Mouse (Mus musculus): ENCODE data around the gene Zfp747. TPM values are rescaled to one million over a fixed set of nuclear protein-coding genes. Genes with fewer than 3 reads are reported as not detected.
"Not testable (repeated sequence)": the region's sequence is repeated elsewhere in the genome, so short reads cannot be mapped to it uniquely, and the experiment has no call there.

Gene Zfp747
- polyA plus RNA-seq, 1 experiment from 2014 or later: 9.6 TPM

GRCm38 (mm10) chr7:127378310-127378921 lies 2.6 kb upstream of the Zfp747 start:
- no peaks in the 10 kb centered on the region for H3K27me3 ChIP-seq (replicated peaks; ENCODE audit: control insufficient read depth, insufficient read depth, low read length)
- no peaks in the 10 kb centered on the region for H3K36me3 ChIP-seq (ENCODE audit: control insufficient read depth, insufficient read depth)
- peaks cover 3% of the 10 kb centered on the region for H3K4me1 ChIP-seq (replicated peaks; ENCODE audit: control insufficient read depth, insufficient read depth, low read length)
- no peak overlapping the region for H3K9ac ChIP-seq (replicated peaks; ENCODE audit: low read depth, low read length)
- no peak overlapping the region for H3K4me3 ChIP-seq (replicated peaks; ENCODE audit: low read length)
- H3K27ac ChIP-seq (ENCODE audit: low read length): no peak overlapping the region
- 82% methylated on average over 6 of the region's 6 CpGs for WGBS
- no peak for ATAC-seq
- no peak overlapping the region for H3K4me2 ChIP-seq (ENCODE audit: low read length)
- H3K9me3 ChIP-seq (ENCODE audit: control insufficient read depth, low read length): 0 out of 2 replicates have a peak, but pooled peaks cover 2% of the 10 kb centered on the region

- ATAC-seq; H3K27ac ChIP-seq (ENCODE audit: low read length); H3K36me3 ChIP-seq (ENCODE audit: control insufficient read depth, insufficient read depth); H3K4me2 ChIP-seq (ENCODE audit: low read length); H3K9me3 ChIP-seq (ENCODE audit: control insufficient read depth, low read length); H3K27me3 ChIP-seq (replicated peaks; ENCODE audit: control insufficient read depth, insufficient read depth, low read length); H3K9ac ChIP-seq (replicated peaks; ENCODE audit: low read depth, low read length); H3K4me1 ChIP-seq (replicated peaks; ENCODE audit: control insufficient read depth, insufficient read depth, low read length); H3K4me3 ChIP-seq (replicated peaks; ENCODE audit: low read length): not testable (repeated sequence)
- WGBS: 78% methylated on average over 3 of the region's 3 CpGs
Observed at GRCm38 (mm10) chr7:127371870-127372269, 4.0 kb downstream of the Zfp747 start.

GRCm38 (mm10) chr7:127371213-127371612 lies 4.6 kb downstream of the Zfp747 start:
- H3K4me1 ChIP-seq (replicated peaks; ENCODE audit: control insufficient read depth, insufficient read depth, low read length): peaks cover 3% of the 10 kb centered on the region
- H3K4me3 ChIP-seq (replicated peaks; ENCODE audit: low read length): no peak overlapping the region
- no peak overlapping the region for H3K27ac ChIP-seq (ENCODE audit: low read length)
- no peaks in the 10 kb centered on the region for H3K36me3 ChIP-seq (ENCODE audit: control insufficient read depth, insufficient read depth)
- no peaks in the 10 kb centered on the region for H3K9me3 ChIP-seq (ENCODE audit: control insufficient read depth, low read length)
- ATAC-seq: no peak
- 92% methylated on average over 2 of the region's 2 CpGs for WGBS
- H3K4me2 ChIP-seq (ENCODE audit: low read length): no peak overlapping the region
- H3K9ac ChIP-seq (replicated peaks; ENCODE audit: low read depth, low read length): no peak overlapping the region
- H3K27me3 ChIP-seq (replicated peaks; ENCODE audit: control insufficient read depth, insufficient read depth, low read length): no peaks in the 10 kb centered on the region

GRCm38 (mm10) chr7:127366249-127366648 lies 9.6 kb downstream of the Zfp747 start:
- Histone ChIP-seq H3K27ac (ENCODE audit: low read length) (no peak overlapping the region), H3K9me3 (ENCODE audit: control insufficient read depth, low read length) (no peaks in the 10 kb centered on the region), H3K4me3 (replicated peaks; ENCODE audit: low read length) (no peak overlapping the region), H3K27me3 (replicated peaks; ENCODE audit: control insufficient read depth, insufficient read depth, low read length) (no peaks in the 10 kb centered on the region; the same call in 1 of the 2 replicates), H3K4me1 (replicated peaks; ENCODE audit: control insufficient read depth, insufficient read depth, low read length) (peaks cover 16% of the 10 kb centered on the region), H3K9ac (replicated peaks; ENCODE audit: low read depth, low read length) (no peak overlapping the region), H3K4me2 (ENCODE audit: low read length) (no peak overlapping the region), H3K36me3 (ENCODE audit: control insufficient read depth, insufficient read depth) (no peaks in the 10 kb centered on the region)
- 94% methylated on average over 3 of the region's 3 CpGs for WGBS
- no peak for ATAC-seq

- WGBS: 43% methylated on average over 4 of the region's 4 CpGs
- no peaks in the 10 kb centered on the region for H3K9me3 ChIP-seq (ENCODE audit: control insufficient read depth, low read length)
- no peaks in the 10 kb centered on the region for H3K36me3 ChIP-seq (ENCODE audit: control insufficient read depth, insufficient read depth)
- peaks cover 16% of the 10 kb centered on the region for H3K4me1 ChIP-seq (replicated peaks; ENCODE audit: control insufficient read depth, insufficient read depth, low read length)
- no peaks in the 10 kb centered on the region; the same call in 1 of the 2 replicates for H3K27me3 ChIP-seq (replicated peaks; ENCODE audit: control insufficient read depth, insufficient read depth, low read length)
- H3K4me2 ChIP-seq (ENCODE audit: low read length): peak overlapping the region; percentile 73
- no peak for ATAC-seq
- H3K9ac ChIP-seq (replicated peaks; ENCODE audit: low read depth, low read length): peak overlapping the region; percentile 64; the same call in 1 of the 2 replicates
- peak overlapping the region; percentile 42 for H3K4me3 ChIP-seq (replicated peaks; ENCODE audit: low read length)
- H3K27ac ChIP-seq (ENCODE audit: low read length): no peak overlapping the region
Observed at GRCm38 (mm10) chr7:127364166-127364565, 11.7 kb downstream of the Zfp747 start.

- no peaks in the 10 kb centered on the region; the same call in 1 of the 2 replicates for H3K27me3 ChIP-seq (replicated peaks; ENCODE audit: control insufficient read depth, insufficient read depth, low read length)
- ATAC-seq: no peak
- peak overlapping the region; percentile 73 for H3K4me2 ChIP-seq (ENCODE audit: low read length)
- no peaks in the 10 kb centered on the region for H3K36me3 ChIP-seq (ENCODE audit: control insufficient read depth, insufficient read depth)
- peaks cover 16% of the 10 kb centered on the region for H3K4me1 ChIP-seq (replicated peaks; ENCODE audit: control insufficient read depth, insufficient read depth, low read length)
- H3K9me3 ChIP-seq (ENCODE audit: control insufficient read depth, low read length): no peaks in the 10 kb centered on the region
- no peak overlapping the region for H3K27ac ChIP-seq (ENCODE audit: low read length)
- H3K9ac ChIP-seq (replicated peaks; ENCODE audit: low read depth, low read length): peak overlapping the region; percentile 64
- peak overlapping the region; percentile 42 for H3K4me3 ChIP-seq (replicated peaks; ENCODE audit: low read length)
- 2% methylated on average over 24 of the region's 24 CpGs for WGBS
Observed at GRCm38 (mm10) chr7:127363475-127363921, 12.4 kb downstream of the Zfp747 start.

- WGBS: 7% methylated on average over 13 of the region's 13 CpGs
- peak overlapping the region; percentile 15; the same call in 1 of the 2 replicates for H3K4me3 ChIP-seq (replicated peaks; ENCODE audit: low read length)
- H3K4me1 ChIP-seq (replicated peaks; ENCODE audit: control insufficient read depth, insufficient read depth, low read length): peaks cover 16% of the 10 kb centered on the region
- H3K4me2 ChIP-seq (ENCODE audit: low read length): peak overlapping the region; percentile 34; the same call in 1 of the 2 replicates
- H3K27ac ChIP-seq (ENCODE audit: low read length); H3K36me3 ChIP-seq (ENCODE audit: control insufficient read depth, insufficient read depth); H3K9me3 ChIP-seq (ENCODE audit: control insufficient read depth, low read length); H3K27me3 ChIP-seq (replicated peaks; ENCODE audit: control insufficient read depth, insufficient read depth, low read length); ATAC-seq; H3K9ac ChIP-seq (replicated peaks; ENCODE audit: low read depth, low read length): not testable (repeated sequence)
Observed at GRCm38 (mm10) chr7:127362418-127362817, 13.4 kb downstream of the Zfp747 start.

- Histone ChIP-seq H3K27me3 (replicated peaks; ENCODE audit: control insufficient read depth, insufficient read depth, low read length) (no peaks in the 10 kb centered on the region; the same call in 1 of the 2 replicates), H3K9me3 (ENCODE audit: control insufficient read depth, low read length) (no peaks in the 10 kb centered on the region), H3K27ac (ENCODE audit: low read length) (no peak overlapping the region), H3K36me3 (ENCODE audit: control insufficient read depth, insufficient read depth) (no peaks in the 10 kb centered on the region), H3K4me2 (ENCODE audit: low read length) (no peak overlapping the region), H3K9ac (replicated peaks; ENCODE audit: low read depth, low read length) (no peak overlapping the region), H3K4me1 (replicated peaks; ENCODE audit: control insufficient read depth, insufficient read depth, low read length) (peaks cover 16% of the 10 kb centered on the region), H3K4me3 (replicated peaks; ENCODE audit: low read length) (no peak overlapping the region)
- WGBS: 53% methylated on average over 7 of the region's 13 CpGs
- no peak for ATAC-seq
Observed at GRCm38 (mm10) chr7:127361449-127361848, 14.4 kb downstream of the Zfp747 start.

- H3K4me3 ChIP-seq (replicated peaks; ENCODE audit: low read length): no peak overlapping the region
- no peak overlapping the region for H3K4me2 ChIP-seq (ENCODE audit: low read length)
- ATAC-seq: no peak
- 84% methylated on average over 4 of the region's 4 CpGs for WGBS
- H3K9ac ChIP-seq (replicated peaks; ENCODE audit: low read depth, low read length): no peak overlapping the region
- H3K27ac ChIP-seq (ENCODE audit: low read length): no peak overlapping the region
- peaks cover 16% of the 10 kb centered on the region for H3K4me1 ChIP-seq (replicated peaks; ENCODE audit: control insufficient read depth, insufficient read depth, low read length)
- H3K9me3 ChIP-seq (ENCODE audit: control insufficient read depth, low read length): no peaks in the 10 kb centered on the region
- H3K27me3 ChIP-seq (replicated peaks; ENCODE audit: control insufficient read depth, insufficient read depth, low read length): no peaks in the 10 kb centered on the region; the same call in 1 of the 2 replicates
- H3K36me3 ChIP-seq (ENCODE audit: control insufficient read depth, insufficient read depth): no peaks in the 10 kb centered on the region
Observed at GRCm38 (mm10) chr7:127360265-127360664, 15.6 kb downstream of the Zfp747 start.

All from forebrain, embryonic 16.5 days (tissue).